Mouse (Mus musculus): Measurements from ENCODE around the gene Psg29. TPM values are rescaled to one million over a fixed set of nuclear protein-coding genes. Genes with fewer than 3 reads are reported as not detected.

Psg29 gene
- polyA plus RNA-seq (2017; shearing (Covaris generic)), result not detected

DNA sequence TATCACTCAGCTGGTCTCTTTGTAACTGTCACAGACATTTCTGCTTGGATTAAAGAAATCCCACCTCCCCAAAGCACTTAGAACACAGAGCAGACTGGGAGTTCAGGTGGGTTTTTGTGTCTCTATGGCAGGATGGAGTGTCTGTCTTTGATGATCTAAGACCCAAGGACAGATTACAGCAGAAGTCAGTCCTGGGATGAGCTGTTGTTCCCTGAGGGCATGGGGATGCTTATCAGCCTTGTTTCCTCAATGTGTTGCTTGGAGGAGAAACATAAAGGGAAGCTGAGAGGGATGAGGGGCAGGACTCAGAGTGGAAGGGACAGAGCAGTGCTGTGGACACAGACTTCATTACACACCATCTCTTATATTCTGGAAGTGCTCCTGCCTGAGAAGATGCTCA is at the start of gene Psg29:
TSS of gene Psg29 (plus strand) at position 301 of the 400 bp plus-strand sequence.

Other genes with a start within 250 kb of the Psg29 start
- under 1 TPM in 1 of 2 experiments, not detected in 1; 0.07 TPM for gene Pnmal1, start 243.8 kb upstream of the Psg29 start, polyA plus RNA-seq (2017; shearing (Covaris generic))
- gene Gm42372, start 220.4 kb upstream of the Psg29 start, polyA plus RNA-seq (2017; shearing (Covaris generic)), result 1 to 10 TPM; 2.2 to 3.0 TPM
- under 1 TPM; 0.05 to 0.31 TPM for gene Ccdc8, start 210.8 kb upstream of the Psg29 start, polyA plus RNA-seq (2017; shearing (Covaris generic))
- 100 to 1,000 TPM in 1 of 2 experiments, 10 to 100 TPM in 1; 99.7 to 101 TPM for gene Ppp5c, start 175.6 kb upstream of the Psg29 start, polyA plus RNA-seq (2017; shearing (Covaris generic))
- gene Hif3a, start 141.1 kb upstream of the Psg29 start, polyA plus RNA-seq (2017; shearing (Covaris generic)), result under 1 TPM in 1 of 2 experiments, not detected in 1; 0.98 TPM
- under 1 TPM; 0.43 to 0.69 TPM for gene Psg16, start 129.4 kb upstream of the Psg29 start, polyA plus RNA-seq (2017; shearing (Covaris generic))
- gene Ceacam3, start 53.2 kb upstream of the Psg29 start, polyA plus RNA-seq (2017; shearing (Covaris generic)), result not detected